Mouse (Mus musculus) liver, embryonic 13.5 days (tissue): ENCODE results near the gene Cdt1. TPM values are rescaled to one million over a fixed set of nuclear protein-coding genes. Genes with fewer than 3 reads are reported as not detected.
A peak's percentile ranks its signal among the peaks of the same experiment; 100 is the strongest.

ENCODE experiments used
- ATAC-seq: fragments of 200-750 bp; cut with Nextera tagmentation; 2 replicates; pipeline ENCODE4 v1.8.0; 2017; ENCODE audit warnings: low read depth, mild to moderate bottlenecking, moderate number of reproducible peaks, moderate library complexity
- DNase-seq: peaks from one replicate; pipeline ENCODE4 v3.0.0; 2022
- H3K27ac ChIP-seq: fragments of 300-500 bp; sonication (generic); 2 replicates; pipeline ENCODE4 v1.5.1; 2015; ENCODE audit warnings: moderate library complexity, mild to moderate bottlenecking, inconsistent platforms
- H3K27me3 ChIP-seq: fragments of 300-500 bp; sonication (generic); 2 replicates; pipeline ENCODE4 v1.6.1; 2015; ENCODE audit warnings: mild to moderate bottlenecking, inconsistent platforms
- H3K36me3 ChIP-seq: fragments of 300-500 bp; sonication (generic); 2 replicates; pipeline ENCODE4 v1.6.1; 2015; ENCODE audit warnings: mild to moderate bottlenecking, inconsistent platforms
- H3K4me1 ChIP-seq: fragments of 300-500 bp; sonication (generic); replicated peaks from 2 replicates; pipeline ENCODE4 v1.6.1; 2015; ENCODE audit warnings: inconsistent platforms
- H3K4me2 ChIP-seq: fragments of 300-500 bp; sonication (generic); 2 replicates; pipeline ENCODE4 v1.6.1; 2015; ENCODE audit warnings: inconsistent platforms, mild to moderate bottlenecking, moderate library complexity
- H3K4me3 ChIP-seq: fragments of 300-500 bp; sonication (generic); replicated peaks from 2 replicates; pipeline ENCODE4 v1.5.1; 2015; ENCODE audit warnings: mild to moderate bottlenecking, inconsistent platforms
- H3K9ac ChIP-seq: fragments of 300-500 bp; sonication (generic); 2 replicates; pipeline ENCODE4 v1.6.1; 2015; ENCODE audit warnings: mild to moderate bottlenecking, inconsistent platforms
- H3K9me3 ChIP-seq: fragments of 300-500 bp; sonication (generic); replicated peaks from 2 replicates; pipeline ENCODE4 v1.6.1; 2016; ENCODE audit warnings: inconsistent platforms
- WGBS: fragments of 180-500 bp; shearing (Covaris S2); methylation state at CpG from one replicate; pipeline ENCODE4 v1.1.7; 2015; ENCODE audit not compliant: insufficient replicate concordance; 5-methylcytosine and 5-hydroxymethylcytosine counted together
- polyA plus RNA-seq: library from polyadenylated mRNA; unstranded; fragments of >200 nt; fragmentation: Nextera tagmentation; extraction: Ambion mirVana; gene quantifications from 2 replicates; pipeline ENCODE4 v1.2.1, GENCODE M21; 2015

The Cdt1 gene
- polyA plus RNA-seq: 60.6 and 64.3 TPM in 2 replicates

GRCm38 (mm10) chr8:122567361-122568108, at the start of gene Cdt1:
Cdt1 (plus strand) TSS chr8:122568015.
- under 1% methylated on average over 62 of the region's 62 CpGs for WGBS
- Histone ChIP-seq H3K4me3 (peak within 1 kb of the TSS; percentile 96), H3K27me3 (no peaks in the 10 kb centered on the region), H3K9ac (peak within 1 kb of the TSS; percentile 97), H3K4me2 (peak within 1 kb of the TSS; percentile 94), H3K27ac (peak within 1 kb of the TSS; percentile 94), H3K9me3 (no peaks in the 10 kb centered on the region), H3K36me3 (peaks cover 38% of the 10 kb centered on the region), H3K4me1 (peaks cover 64% of the 10 kb centered on the region)
- peak; percentile 94 for ATAC-seq
- DNase-seq: peak; percentile 94

- Histone ChIP-seq H3K4me2 (no peak overlapping the region), H3K9ac (no peak overlapping the region), H3K9me3 (no peaks in the 10 kb centered on the region), H3K4me1 (peaks cover 95% of the 10 kb centered on the region), H3K4me3 (no peak overlapping the region), H3K36me3 (peaks cover 36% of the 10 kb centered on the region), H3K27me3 (no peaks in the 10 kb centered on the region), H3K27ac (peak overlapping the region; percentile 45)
- ATAC-seq (no peak), DNase-seq (no peak)
- 49% methylated on average over 11 of the region's 11 CpGs for WGBS
Observed at GRCm38 (mm10) chr8:122520611-122521010, 47.2 kb upstream of the Cdt1 start.

- Histone ChIP-seq H3K4me1 (peaks cover 99% of the 10 kb centered on the region), H3K27ac (peak overlapping the region; percentile 86), H3K9me3 (no peaks in the 10 kb centered on the region), H3K4me2 (peak overlapping the region; percentile 27), H3K4me3 (no peak overlapping the region), H3K9ac (peak overlapping the region; percentile 50; the same call in 1 of the 2 replicates), H3K27me3 (no peaks in the 10 kb centered on the region), H3K36me3 (peaks cover 33% of the 10 kb centered on the region)
- DNase-seq: no peak
- 56% methylated on average over 14 of the region's 14 CpGs for WGBS
- no peak for ATAC-seq
Observed at GRCm38 (mm10) chr8:122522796-122523651, 44.8 kb upstream of the Cdt1 start.

GRCm38 (mm10) chr8:122523652-122524360, 44.0 kb upstream of the Cdt1 start:
- peaks cover 96% of the 10 kb centered on the region for H3K4me1 ChIP-seq
- no peaks in the 10 kb centered on the region for H3K9me3 ChIP-seq
- H3K9ac ChIP-seq: peak overlapping the region; percentile 67
- H3K4me3 ChIP-seq: no peak overlapping the region
- 52% methylated on average over 23 of the region's 23 CpGs for WGBS
- H3K27me3 ChIP-seq: no peaks in the 10 kb centered on the region
- no peak for DNase-seq
- peak overlapping the region; percentile 65 for H3K4me2 ChIP-seq
- no peak for ATAC-seq
- H3K36me3 ChIP-seq: peaks cover 31% of the 10 kb centered on the region
- peak overlapping the region; percentile 86 for H3K27ac ChIP-seq

- 78% methylated on average over 6 of the region's 6 CpGs for WGBS
- Histone ChIP-seq H3K4me2 (peak overlapping the region; percentile 65), H3K4me3 (no peak overlapping the region), H3K36me3 (peaks cover 33% of the 10 kb centered on the region), H3K4me1 (peaks cover 96% of the 10 kb centered on the region), H3K27ac (peak overlapping the region; percentile 86), H3K9ac (peak overlapping the region; percentile 67), H3K27me3 (no peaks in the 10 kb centered on the region), H3K9me3 (no peaks in the 10 kb centered on the region)
- ATAC-seq (0 out of 2 replicates have a peak, but pooled peaks have one; percentile 1), DNase-seq (no peak)
Observed at GRCm38 (mm10) chr8:122524506-122524905, 43.3 kb upstream of the Cdt1 start.

GRCm38 (mm10) chr8:122525004-122525403, 42.8 kb upstream of the Cdt1 start:
- peak; percentile 50 for DNase-seq
- peaks cover 93% of the 10 kb centered on the region for H3K4me1 ChIP-seq

GRCm38 (mm10) chr8:122526084-122526483, 41.7 kb upstream of the Cdt1 start:
- ATAC-seq: no peak
- peak overlapping the region; percentile 86 for H3K27ac ChIP-seq
- peak overlapping the region; percentile 65 for H3K4me2 ChIP-seq
- 72% methylated on average over 3 of the region's 3 CpGs for WGBS
- H3K9me3 ChIP-seq: no peaks in the 10 kb centered on the region
- peaks cover 92% of the 10 kb centered on the region for H3K4me1 ChIP-seq
- peaks cover 41% of the 10 kb centered on the region for H3K36me3 ChIP-seq
- no peak overlapping the region for H3K4me3 ChIP-seq
- H3K9ac ChIP-seq: peak overlapping the region; percentile 67
- H3K27me3 ChIP-seq: no peaks in the 10 kb centered on the region
- DNase-seq: no peak

More at GRCm38 (mm10) chr8:122525004-122525403, 42.8 kb upstream of the Cdt1 start:
- WGBS: 24% methylated on average over 6 of the region's 6 CpGs
- peak overlapping the region; percentile 67 for H3K9ac ChIP-seq
- H3K27me3 ChIP-seq: no peaks in the 10 kb centered on the region
- peak overlapping the region; percentile 65 for H3K4me2 ChIP-seq
- peak overlapping the region; percentile 18 for H3K4me3 ChIP-seq
- no peaks in the 10 kb centered on the region for H3K9me3 ChIP-seq
- peaks cover 35% of the 10 kb centered on the region for H3K36me3 ChIP-seq
- ATAC-seq: peak; percentile 91
- H3K27ac ChIP-seq: peak overlapping the region; percentile 86

- Histone ChIP-seq H3K4me3 (no peak overlapping the region), H3K27ac (peak overlapping the region; percentile 86), H3K9me3 (no peaks in the 10 kb centered on the region), H3K27me3 (no peaks in the 10 kb centered on the region), H3K4me1 (peaks cover 94% of the 10 kb centered on the region), H3K9ac (peak overlapping the region; percentile 67), H3K4me2 (peak overlapping the region; percentile 65; the same call in 1 of the 2 replicates), H3K36me3 (peaks cover 46% of the 10 kb centered on the region)
- ATAC-seq: no peak
- 48% methylated on average over 7 of the region's 7 CpGs for WGBS
- DNase-seq: no peak
Observed at GRCm38 (mm10) chr8:122526526-122527170, 41.2 kb upstream of the Cdt1 start.

GRCm38 (mm10) chr8:122527937-122528336, 39.9 kb upstream of the Cdt1 start:
- Histone ChIP-seq H3K9ac (no peak overlapping the region), H3K36me3 (peaks cover 49% of the 10 kb centered on the region), H3K4me3 (no peak overlapping the region), H3K9me3 (no peaks in the 10 kb centered on the region), H3K4me2 (no peak overlapping the region), H3K4me1 (peaks cover 94% of the 10 kb centered on the region), H3K27ac (peak overlapping the region; percentile 50; the same call in 1 of the 2 replicates), H3K27me3 (no peaks in the 10 kb centered on the region)
- no peak for ATAC-seq
- WGBS: 84% methylated on average over 3 of the region's 3 CpGs
- no peak for DNase-seq

- ATAC-seq: no peak
Observed at GRCm38 (mm10) chr8:122529159-122529558, 38.7 kb upstream of the Cdt1 start.

More at GRCm38 (mm10) chr8:122529159-122529558, 38.7 kb upstream of the Cdt1 start:
- H3K27me3 ChIP-seq: no peaks in the 10 kb centered on the region
- 0 out of 2 replicates have a peak overlapping the region, but pooled peaks have one; percentile 2 for H3K27ac ChIP-seq
- H3K9me3 ChIP-seq: no peaks in the 10 kb centered on the region
- DNase-seq: no peak
- no peak overlapping the region for H3K4me3 ChIP-seq
- WGBS: 89% methylated on average over 4 of the region's 4 CpGs
- H3K4me2 ChIP-seq: no peak overlapping the region
- no peak overlapping the region for H3K9ac ChIP-seq
- H3K36me3 ChIP-seq: peaks cover 51% of the 10 kb centered on the region
- peaks cover 91% of the 10 kb centered on the region for H3K4me1 ChIP-seq
